Comparison of ENCODE assay signal across 8 mouse cellular contexts in the genomic region with DNA sequence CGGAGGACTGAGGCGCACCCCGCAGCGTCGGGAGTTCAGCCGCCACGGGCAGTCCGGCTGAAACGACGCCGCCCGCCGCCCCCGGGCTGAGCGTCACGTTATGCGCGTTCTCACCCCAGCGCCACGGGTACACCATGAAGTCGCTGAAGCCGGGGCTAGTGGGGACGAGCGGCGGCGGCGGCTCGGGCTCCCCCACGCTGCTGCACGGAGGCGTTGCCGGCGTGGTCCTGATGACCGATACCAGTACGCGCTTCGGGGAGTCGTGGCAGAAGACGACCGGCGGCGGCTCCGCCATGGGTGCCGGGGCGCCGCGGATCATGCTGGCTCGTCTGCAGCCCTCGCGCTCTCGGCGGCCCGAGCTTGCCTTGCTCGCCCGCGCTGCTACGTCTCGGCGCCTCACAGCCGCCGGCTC. TPM values are rescaled to one million over a fixed set of nuclear protein-coding genes. Genes with fewer than 3 reads are reported as not detected.
DNase-seq lines count a peak whose midpoint lies in the region; ATAC-seq and TF ChIP-seq lines count a peak whose summit lies in the region.

No protein-coding gene starts in this region.

- H3K27me3 ChIP-seq in embryonic facial prominence, embryonic 10.5 days (replicated peaks; ENCODE audit: low read depth, poor library complexity, severe bottlenecking) = no peaks in the 10 kb centered on the region
- no peaks in the 10 kb centered on the region for H3K27me3 ChIP-seq in heart, embryonic 16.5 days (ENCODE audit: control insufficient read depth, insufficient read depth, low read length)
- peaks cover 12% of the 10 kb centered on the region for H3K27me3 ChIP-seq in liver, embryonic 13.5 days

- no peak for TF ChIP-seq CTCF in lung, adult 2 months (IDR thresholded peaks at IDR 0.05; ENCODE audit: insufficient read depth, low read length)

- no peaks in the 10 kb centered on the region for H3K9me3 ChIP-seq in embryonic facial prominence, embryonic 10.5 days
- no peaks in the 10 kb centered on the region for H3K9me3 ChIP-seq in heart, embryonic 16.5 days (replicated peaks; ENCODE audit: control insufficient read depth, low read length)
- H3K9me3 ChIP-seq in liver, embryonic 13.5 days (replicated peaks) = no peaks in the 10 kb centered on the region

- no peaks in the 10 kb centered on the region for H3K4me1 ChIP-seq in lung, adult 2 months (ENCODE audit: control insufficient read depth, insufficient read depth, low read length)
- H3K4me1 ChIP-seq in embryonic facial prominence, embryonic 10.5 days = peaks cover 50% of the 10 kb centered on the region
- peaks cover 28% of the 10 kb centered on the region for H3K4me1 ChIP-seq in heart, embryonic 16.5 days (ENCODE audit: control insufficient read depth, insufficient read depth, low read length)
- H3K4me1 ChIP-seq in liver, embryonic 13.5 days (replicated peaks) = peaks cover 50% of the 10 kb centered on the region

- H3K4me2 ChIP-seq in heart, embryonic 16.5 days (ENCODE audit: low read depth, low read length) = peak overlapping the region; percentile 93
- peak overlapping the region; percentile 97 for H3K4me2 ChIP-seq in liver, embryonic 13.5 days

- H3K36me3 ChIP-seq in embryonic facial prominence, embryonic 10.5 days (replicated peaks) = no peaks in the 10 kb centered on the region; the same call in 1 of the 2 replicates
- no peaks in the 10 kb centered on the region for H3K36me3 ChIP-seq in heart, embryonic 16.5 days (ENCODE audit: control insufficient read depth, insufficient read depth)
- H3K36me3 ChIP-seq in liver, embryonic 13.5 days = peaks cover 8% of the 10 kb centered on the region

- DNase-seq in lung, adult 2 months = no peak
- no peak for DNase-seq in lung, adult 18-20 months
- DNase-seq in embryonic facial prominence, embryonic 10.5 days (ENCODE audit: low spot score) = no peak
- DNase-seq in liver, embryonic 13.5 days = no peak
- peak; percentile 44 to 60 for DNase-seq in right cerebral cortex, postnatal 36 days (ENCODE audit: low spot score in 2 of 2)
- DNase-seq in T-cell, adult 2 months (ENCODE audit: low spot score) = no peak
- DNase-seq in cerebellum, adult 18-20 months = no peak

- no peak for TF ChIP-seq POLR2A in lung, adult 2 months (IDR thresholded peaks at IDR 0.05; ENCODE audit: borderline replicate concordance, extremely low read depth, low read depth, low read length)

- H3K9ac ChIP-seq in heart, embryonic 16.5 days (ENCODE audit: low read length) = peak overlapping the region; percentile 87
- H3K9ac ChIP-seq in liver, embryonic 13.5 days = peak overlapping the region; percentile 98

- peak overlapping the region; percentile 95 for H3K27ac ChIP-seq in embryonic facial prominence, embryonic 10.5 days (replicated peaks)
- peak overlapping the region; percentile 94 for H3K27ac ChIP-seq in heart, embryonic 16.5 days (ENCODE audit: low read length)
- H3K27ac ChIP-seq in liver, embryonic 13.5 days = peak overlapping the region; percentile 98

- H3K4me3 ChIP-seq in lung, adult 2 months (replicated peaks; ENCODE audit: extremely low read depth, low read depth, low read length) = peak overlapping the region; percentile 86
- peak overlapping the region; percentile 96 for H3K4me3 ChIP-seq in embryonic facial prominence, embryonic 10.5 days
- H3K4me3 ChIP-seq in heart, embryonic 16.5 days (ENCODE audit: low read length) = peak overlapping the region; percentile 83
- peak overlapping the region; percentile 94 for H3K4me3 ChIP-seq in liver, embryonic 13.5 days (replicated peaks)

- under 1% methylated on average over 61 of the region's 61 CpGs for WGBS in lung, adult 2 months
- under 1% methylated on average over 61 of the region's 61 CpGs for WGBS in embryonic facial prominence, embryonic 10.5 days
- under 1% methylated on average over 56 of the region's 61 CpGs for WGBS in heart, embryonic 16.5 days
- WGBS in liver, embryonic 13.5 days (ENCODE audit: insufficient replicate concordance) = 0% methylated on average over 61 of the region's 61 CpGs

- no peak for ATAC-seq in heart, embryonic 16.5 days (replicated peaks; ENCODE audit: extremely low read depth, insufficient read depth, low FRiP score)
- ATAC-seq in liver, embryonic 13.5 days (ENCODE audit: low read depth) = peak; percentile 0; the same call in 1 of the 2 replicates

RNA-seq across cellular contexts. Expression of a gene that starts 0.3 kb away (rescaled TPM):
- polyA plus RNA-seq in lung, adult 2 months (2012; rRNA removed) = 7.1 and 10.4 TPM in 2 replicates
- 13.5 and 14.0 TPM in 2 replicates for polyA plus RNA-seq in embryonic facial prominence, embryonic 10.5 days (2016; fragmentation: Nextera tagmentation; extraction: Ambion mirVana)
- 27.7 and 29.6 TPM in 2 replicates for polyA plus RNA-seq in heart, embryonic 16.5 days (2015; fragmentation: Nextera tagmentation; extraction: Ambion mirVana)
- 21.9 and 25.7 TPM in 2 replicates for polyA plus RNA-seq in liver, embryonic 13.5 days (2015; fragmentation: Nextera tagmentation; extraction: Ambion mirVana)

RNA-seq across cellular contexts. Expression of a gene that starts 8.9 kb away (rescaled TPM):
- polyA plus RNA-seq in lung, adult 2 months (2012; rRNA removed) = 22.6 and 26.7 TPM in 2 replicates
- 17.4 and 19.5 TPM in 2 replicates for polyA plus RNA-seq in embryonic facial prominence, embryonic 10.5 days (2016; fragmentation: Nextera tagmentation; extraction: Ambion mirVana)
- 50.4 and 53.2 TPM in 2 replicates for polyA plus RNA-seq in heart, embryonic 16.5 days (2015; fragmentation: Nextera tagmentation; extraction: Ambion mirVana)
- 7.5 and 9.1 TPM in 2 replicates for polyA plus RNA-seq in liver, embryonic 13.5 days (2015; fragmentation: Nextera tagmentation; extraction: Ambion mirVana)

RNA-seq across cellular contexts. Expression of a gene that starts 23.5 kb away (rescaled TPM):
- polyA plus RNA-seq in lung, adult 2 months (2012; rRNA removed) = 5.7 and 6.8 TPM in 2 replicates
- 2.5 and 3.2 TPM in 2 replicates for polyA plus RNA-seq in embryonic facial prominence, embryonic 10.5 days (2016; fragmentation: Nextera tagmentation; extraction: Ambion mirVana)
- 4.1 and 5.2 TPM in 2 replicates for polyA plus RNA-seq in heart, embryonic 16.5 days (2015; fragmentation: Nextera tagmentation; extraction: Ambion mirVana)
- 5.6 and 6.0 TPM in 2 replicates for polyA plus RNA-seq in liver, embryonic 13.5 days (2015; fragmentation: Nextera tagmentation; extraction: Ambion mirVana)

Comparison
In these comparisons a context has a peak if more than half of its experiments do, and no peak if none do; other contexts are left out.
1. DNase-seq: peak in right cerebral cortex, postnatal 36 days (2 of 2); none in lung, adult 2 months (single experiment), lung, adult 18-20 months (0 of 2), embryonic facial prominence, embryonic 10.5 days (single experiment), liver, embryonic 13.5 days (single experiment), T-cell, adult 2 months (single experiment) and cerebellum, adult 18-20 months (0 of 2).
2. Peak in every context shown above with its lines, with median percentiles within 50 percentile points of each other: H3K4me3 ChIP-seq and H3K27ac ChIP-seq.